Mouse (Mus musculus) splenic B cell, adult 2 months (primary cell): ENCODE data around the gene Timp3.
A peak's percentile ranks its signal among the peaks of the same experiment; 100 is the strongest.

Experiments used
- DNase-seq: peaks from one replicate; pipeline ENCODE4 v3.0.0-alpha.2; 2011; ENCODE audit warnings: low read depth, low spot score
- H3K27me3 ChIP-seq: 2 replicates; pipeline ENCODE4 v1.6.1; 2012; ENCODE audit warnings: mild to moderate bottlenecking, low read length, moderate library complexity, mixed read lengths; ENCODE audit not compliant: control insufficient read depth, poor library complexity, insufficient read depth, severe bottlenecking
- H3K36me3 ChIP-seq: 2 replicates; pipeline ENCODE4 v1.6.1; 2012; ENCODE audit warnings: mild to moderate bottlenecking, low read length, moderate library complexity, mixed read lengths; ENCODE audit not compliant: control insufficient read depth, poor library complexity, insufficient read depth, severe bottlenecking

The Timp3 gene

GRCm38 (mm10) chr10:86286508-86286907 is 13.7 kb upstream of the Timp3 start:
- DNase-seq: no peak
- Histone ChIP-seq H3K36me3 (no peaks in the 10 kb centered on the region), H3K27me3 (no peaks in the 10 kb centered on the region)

DNA sequence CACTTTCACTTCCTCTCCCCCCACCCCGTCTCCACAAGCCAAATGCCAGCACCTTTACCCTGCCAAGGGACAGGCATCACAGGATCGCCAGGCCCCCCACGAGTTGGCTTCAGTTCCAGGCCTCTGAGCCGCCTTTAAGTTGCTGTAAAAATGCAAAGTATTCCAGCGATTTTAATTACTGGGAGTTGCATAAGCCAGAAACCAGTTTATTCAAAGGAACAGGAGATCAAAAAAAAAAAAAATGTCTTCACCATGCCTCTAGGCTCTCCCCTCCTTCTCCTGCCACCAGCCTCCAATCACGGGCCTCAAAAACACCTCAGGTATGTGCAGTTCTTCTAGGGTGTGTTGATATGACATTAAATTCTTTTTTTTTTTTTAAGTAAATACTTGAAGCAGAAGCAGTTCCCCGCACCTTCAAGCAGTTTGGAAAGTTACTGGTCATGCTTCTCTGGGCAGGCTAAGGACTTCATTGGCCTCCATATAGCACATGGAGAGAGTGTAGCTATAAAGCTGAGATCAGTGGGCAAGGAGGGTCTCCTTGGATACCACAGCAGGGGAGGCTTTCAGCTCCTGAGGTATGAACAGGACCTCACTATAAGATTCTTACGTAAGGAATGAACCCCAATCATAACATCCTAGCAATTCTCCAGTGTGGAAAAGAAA is 9.9 kb upstream of the Timp3 start:
- no peaks in the 10 kb centered on the region for H3K27me3 ChIP-seq
- DNase-seq: no peak
- no peaks in the 10 kb centered on the region for H3K36me3 ChIP-seq

GRCm38 (mm10) chr10:86293880-86294279 is 6.3 kb upstream of the Timp3 start:
- no peaks in the 10 kb centered on the region for H3K27me3 ChIP-seq
- no peaks in the 10 kb centered on the region for H3K36me3 ChIP-seq
- no peak for DNase-seq

- no peak for DNase-seq
- no peaks in the 10 kb centered on the region for H3K36me3 ChIP-seq
- H3K27me3 ChIP-seq: no peaks in the 10 kb centered on the region
These were observed 5.4 kb upstream of the Timp3 start for GRCm38 (mm10) chr10:86294599-86295365.

DNA sequence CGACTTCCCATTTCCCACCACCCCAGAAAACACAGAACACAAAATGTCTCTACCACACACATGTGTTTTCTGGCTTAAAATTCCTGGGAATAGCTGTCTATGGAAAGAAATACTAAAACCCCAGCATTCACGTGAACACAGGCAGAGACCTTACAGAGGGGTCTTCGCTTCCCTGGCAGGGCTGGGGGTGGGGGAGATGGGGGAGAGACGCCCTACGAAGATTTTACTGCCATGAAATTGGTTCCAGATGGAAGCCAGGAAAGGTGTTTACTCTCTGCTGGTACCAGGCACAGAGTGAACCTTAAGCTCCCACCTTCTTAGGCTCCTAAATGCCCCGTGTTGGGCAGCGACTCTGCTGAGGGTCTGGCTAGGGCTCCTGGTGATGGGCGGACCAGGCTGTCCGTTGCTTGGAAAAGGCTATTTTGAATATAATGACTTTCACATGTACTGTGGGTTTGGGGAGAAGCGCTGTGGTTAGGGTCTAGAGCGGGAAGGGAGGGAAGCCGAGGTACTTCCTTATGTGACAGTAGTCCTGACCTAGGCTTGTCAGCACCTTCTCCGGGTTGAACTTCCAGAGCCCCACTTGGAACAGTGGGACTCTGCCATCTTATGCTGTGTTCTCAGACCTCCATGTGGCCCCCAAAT is 4.6 kb upstream of the Timp3 start:
- DNase-seq: peak; percentile 0
- Histone ChIP-seq H3K36me3 (no peaks in the 10 kb centered on the region), H3K27me3 (no peaks in the 10 kb centered on the region)

GRCm38 (mm10) chr10:86296111-86296510 is 4.1 kb upstream of the Timp3 start:
- Histone ChIP-seq H3K27me3 (no peaks in the 10 kb centered on the region), H3K36me3 (no peaks in the 10 kb centered on the region)
- DNase-seq: peak; percentile 51

DNA sequence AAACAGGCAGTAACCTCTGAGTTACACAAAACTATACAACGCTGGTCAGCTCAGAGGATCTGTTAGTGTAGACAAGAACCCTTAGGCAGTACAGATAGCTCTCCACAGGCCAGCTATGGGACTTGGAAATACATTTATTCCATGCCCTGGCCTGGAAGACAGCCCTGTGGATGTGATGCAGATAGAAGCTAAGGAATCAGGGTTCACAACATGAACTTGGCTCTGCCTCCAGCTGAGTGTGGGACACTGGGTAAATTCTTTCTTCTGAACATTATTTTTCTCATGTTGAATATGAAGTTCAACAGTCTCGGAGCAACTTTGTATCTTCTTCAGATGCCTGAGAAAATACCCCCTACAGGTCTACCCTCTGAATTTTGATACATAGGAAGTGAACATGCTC is 2.9 kb upstream of the Timp3 start:
- H3K36me3 ChIP-seq: no peaks in the 10 kb centered on the region
- H3K27me3 ChIP-seq: no peaks in the 10 kb centered on the region
- no peak for DNase-seq

GRCm38 (mm10) chr10:86298326-86298725 is 1.8 kb upstream of the Timp3 start:
- Histone ChIP-seq H3K36me3 (no peaks in the 10 kb centered on the region), H3K27me3 (no peaks in the 10 kb centered on the region)
- DNase-seq: no peak

DNA sequence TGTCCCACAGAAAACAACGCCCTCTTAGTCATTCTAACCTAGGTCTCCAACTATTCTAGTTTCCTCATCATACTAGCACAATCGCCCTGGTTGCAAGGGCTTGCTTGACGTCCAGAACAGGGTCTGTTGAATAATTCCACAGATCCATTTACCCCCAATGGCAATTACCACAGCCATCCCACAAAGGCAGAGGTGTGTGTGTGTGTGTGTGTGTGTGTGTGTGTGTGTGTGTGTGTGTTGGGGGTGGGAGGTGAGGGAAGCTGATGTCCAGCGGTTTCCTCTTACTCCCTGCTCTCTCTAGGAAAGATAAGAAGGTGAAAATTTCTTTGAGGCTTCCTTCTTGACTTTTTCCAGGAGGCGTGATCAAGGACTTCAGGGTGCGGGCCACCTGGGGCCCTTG is 377 bp upstream of the Timp3 start:
- Histone ChIP-seq H3K36me3 (no peaks in the 10 kb centered on the region), H3K27me3 (no peaks in the 10 kb centered on the region)
- no peak for DNase-seq

GRCm38 (mm10) chr10:86301117-86301490 is 932 bp downstream of the Timp3 start:
- no peak for DNase-seq
- H3K36me3 ChIP-seq: no peaks in the 10 kb centered on the region
- H3K27me3 ChIP-seq: no peaks in the 10 kb centered on the region

DNA sequence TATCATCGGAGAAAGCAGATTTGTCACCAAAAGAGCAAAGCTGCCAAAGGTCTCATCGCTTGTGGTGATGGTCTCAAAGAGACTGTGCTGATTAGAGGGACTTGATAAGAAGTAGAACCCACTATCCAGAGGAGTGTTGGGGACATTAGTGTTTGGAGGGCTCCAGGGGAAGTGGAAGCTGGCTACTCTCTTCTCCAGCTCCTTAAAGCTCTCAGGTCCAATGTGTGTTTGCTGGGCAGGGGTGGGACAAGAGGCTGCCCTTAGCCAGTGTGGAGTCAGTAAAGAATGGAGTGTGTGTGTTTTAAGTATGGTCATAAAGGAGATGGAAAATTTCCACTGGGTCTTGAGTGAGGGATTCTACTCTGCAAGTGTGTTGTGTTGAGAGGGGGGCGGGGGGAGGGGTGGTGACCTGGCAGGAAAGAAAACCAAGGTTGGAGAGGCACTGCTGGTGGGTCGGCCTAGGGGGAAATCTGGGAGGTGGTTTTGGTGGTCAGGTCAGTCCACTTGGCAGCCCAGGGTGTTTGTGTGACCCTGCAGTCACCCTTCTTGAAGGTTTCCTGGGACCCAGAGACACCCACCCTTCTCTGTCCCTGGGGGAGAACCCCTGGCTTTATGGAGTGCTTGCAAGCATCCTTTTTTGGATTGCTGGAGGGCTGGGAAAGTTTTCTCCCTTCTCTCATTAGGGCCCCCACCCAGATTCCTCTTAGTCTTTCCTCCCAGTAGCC is 1.6 kb downstream of the Timp3 start:
- H3K27me3 ChIP-seq: no peaks in the 10 kb centered on the region
- no peak for DNase-seq
- H3K36me3 ChIP-seq: no peaks in the 10 kb centered on the region

DNA sequence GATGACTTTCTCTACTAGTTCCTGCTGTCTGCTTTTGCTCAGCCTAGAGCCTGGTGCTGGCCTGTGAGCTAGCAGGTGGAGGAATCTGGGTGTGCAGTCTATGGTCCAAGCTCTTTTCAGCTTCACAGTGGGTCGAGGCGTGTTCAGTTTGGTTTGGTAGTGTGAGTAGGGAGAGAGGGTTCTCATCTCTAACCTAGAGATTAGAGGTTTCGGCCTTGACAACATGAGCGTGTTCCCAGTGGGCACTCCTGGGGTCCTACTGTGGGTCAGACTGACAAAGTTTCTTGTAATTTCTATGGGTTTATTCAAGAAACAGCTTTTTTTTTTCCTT is 2.1 kb downstream of the Timp3 start:
- no peaks in the 10 kb centered on the region for H3K27me3 ChIP-seq
- no peak for DNase-seq
- no peaks in the 10 kb centered on the region for H3K36me3 ChIP-seq

DNA sequence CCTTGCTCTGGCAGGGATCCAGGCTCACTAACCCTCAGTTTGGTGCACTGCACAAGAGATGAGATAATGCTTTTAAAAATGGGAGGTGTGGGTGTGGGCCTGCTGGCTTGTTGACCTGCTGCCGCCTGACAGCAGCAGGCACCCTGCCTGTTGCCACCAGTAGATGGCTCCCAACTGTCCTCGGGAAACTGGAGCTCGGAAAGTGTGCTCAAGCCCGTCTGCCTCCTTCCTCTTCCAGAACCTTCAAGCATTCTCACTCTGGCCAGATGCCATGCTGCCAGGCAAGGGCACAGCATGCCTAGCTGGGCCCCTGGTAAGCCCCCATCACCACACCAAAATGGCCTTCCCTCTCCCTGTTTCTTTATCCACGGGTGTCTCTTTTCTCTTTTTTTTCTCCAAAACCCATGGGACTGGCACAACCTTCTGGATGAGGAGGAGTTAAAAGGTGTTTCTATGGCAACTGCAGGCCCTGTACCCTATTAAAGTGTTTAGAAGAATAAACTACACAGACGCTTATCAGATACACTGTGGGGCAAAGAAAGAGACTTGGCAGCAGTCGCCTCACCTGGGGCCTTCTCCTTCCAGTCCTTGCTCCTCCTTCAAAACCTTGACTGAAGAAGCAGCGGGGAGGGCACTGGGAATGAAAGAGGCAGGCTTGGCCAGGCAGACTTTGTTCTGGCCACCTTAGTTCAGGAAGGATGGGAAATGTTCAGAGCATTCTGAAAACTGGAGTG is 2.8 kb downstream of the Timp3 start:
- no peaks in the 10 kb centered on the region for H3K27me3 ChIP-seq
- no peaks in the 10 kb centered on the region for H3K36me3 ChIP-seq
- DNase-seq: no peak

DNA sequence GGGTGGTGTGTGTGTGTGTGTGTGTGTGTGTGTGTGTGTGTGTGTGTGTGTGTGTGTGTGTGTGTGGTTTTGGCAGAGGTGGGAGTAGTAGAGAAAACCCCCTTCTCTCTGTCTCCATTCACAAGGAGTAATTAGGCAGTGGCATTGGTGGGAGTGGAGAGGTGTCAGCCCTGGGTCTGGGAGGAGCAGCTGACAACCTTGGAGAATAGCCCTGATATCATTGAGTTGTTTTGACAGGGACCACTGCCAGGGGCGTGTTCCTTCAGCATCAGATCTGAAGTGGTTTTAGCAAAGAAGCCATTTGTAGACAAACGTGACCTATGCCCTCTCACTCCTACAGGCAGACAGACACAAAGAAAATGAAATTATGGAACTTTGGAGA is 3.3 kb downstream of the Timp3 start:
- Histone ChIP-seq H3K27me3 (no peaks in the 10 kb centered on the region), H3K36me3 (no peaks in the 10 kb centered on the region)
- DNase-seq: no peak
